Mouse (Mus musculus) 3T3-L1 (cell line): ENCODE results near the gene Fbxo7.

ENCODE experiments used
- DNase-seq: peaks from one replicate; pipeline ENCODE4 v3.0.0-alpha.2; 2015; ENCODE audit warnings: low read depth, low spot score

The Fbxo7 gene

GRCm38 (mm10) chr10:86034007-86034728, 12.4 kb downstream of the Fbxo7 start:
- no peak for DNase-seq

- no peak for DNase-seq
These were observed 21.9 kb downstream of the Fbxo7 start for GRCm38 (mm10) chr10:86043651-86044050.

GRCm38 (mm10) chr10:86044066-86044465, 22.3 kb downstream of the Fbxo7 start:
- DNase-seq: no peak

DNA sequence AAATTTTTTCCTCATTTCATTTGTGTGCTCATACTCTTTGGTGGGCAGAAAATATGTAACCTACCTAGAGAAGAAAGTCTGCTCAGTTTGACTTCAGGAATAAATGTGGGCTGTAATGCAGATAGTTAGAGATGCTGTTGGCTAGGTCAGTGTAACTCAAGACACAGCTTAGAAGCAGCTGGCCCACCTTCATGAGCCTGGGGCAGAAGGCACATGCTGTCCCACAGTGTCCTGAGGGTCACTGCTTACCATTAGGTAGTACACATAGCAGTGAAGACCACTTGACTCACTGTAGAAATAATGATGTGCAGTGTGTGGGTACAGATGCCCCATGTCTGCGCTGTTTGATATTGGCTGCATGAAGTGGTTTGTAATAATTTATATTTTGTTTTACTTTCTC, 24.6 kb downstream of the Fbxo7 start:
- DNase-seq: no peak

GRCm38 (mm10) chr10:86047786-86048185, 26.0 kb downstream of the Fbxo7 start:
- no peak for DNase-seq

DNA sequence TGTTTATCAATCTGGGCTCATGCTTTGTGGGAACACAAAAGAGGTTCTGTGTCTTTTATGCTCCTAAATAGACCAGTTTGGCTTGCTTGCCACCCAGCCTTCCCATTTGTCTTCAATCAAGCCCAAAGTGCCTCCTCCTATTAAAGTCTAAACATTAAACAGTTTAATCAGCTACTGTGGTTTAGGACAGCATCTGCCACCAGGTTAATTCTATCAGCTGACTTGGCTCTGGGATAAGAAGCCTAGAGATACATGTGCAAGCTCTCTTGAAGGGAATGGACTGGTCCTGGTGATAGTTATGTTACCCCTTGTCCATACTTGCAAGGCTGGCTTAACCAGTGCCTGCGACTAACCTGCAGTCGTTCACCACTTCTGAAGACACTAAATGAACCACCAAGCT, 28.8 kb downstream of the Fbxo7 start:
- DNase-seq: no peak

- DNase-seq: no peak
These were observed 31.2 kb downstream of the Fbxo7 start for GRCm38 (mm10) chr10:86052818-86053522.

GRCm38 (mm10) chr10:86056297-86056903, 34.6 kb downstream of the Fbxo7 start:
- DNase-seq: no peak

- no peak for DNase-seq
These were observed 35.5 kb downstream of the Fbxo7 start for GRCm38 (mm10) chr10:86057286-86057685.

- DNase-seq: no peak
These were observed 35.9 kb downstream of the Fbxo7 start for GRCm38 (mm10) chr10:86057712-86058111.

DNA sequence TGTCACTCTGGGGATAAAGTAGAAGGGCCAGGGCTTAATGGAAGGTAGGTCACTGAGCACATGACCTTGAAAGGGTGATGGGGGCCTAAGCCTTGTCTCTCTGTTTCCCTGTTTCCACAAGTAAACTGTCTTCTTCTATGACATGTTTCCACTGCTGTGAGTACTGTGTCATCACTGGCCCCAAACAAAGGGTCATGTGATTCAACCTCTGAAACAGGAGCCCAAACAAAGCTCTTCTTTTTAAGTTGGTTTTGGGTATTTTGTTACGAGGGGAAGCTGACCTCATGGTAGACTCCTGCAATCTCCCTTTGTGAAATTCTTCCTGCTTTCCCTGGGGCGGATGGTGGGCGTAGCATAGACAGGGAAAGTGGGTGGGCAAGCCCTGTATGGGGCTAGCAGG, 38.5 kb downstream of the Fbxo7 start:
- peak; percentile 19 for DNase-seq

DNA sequence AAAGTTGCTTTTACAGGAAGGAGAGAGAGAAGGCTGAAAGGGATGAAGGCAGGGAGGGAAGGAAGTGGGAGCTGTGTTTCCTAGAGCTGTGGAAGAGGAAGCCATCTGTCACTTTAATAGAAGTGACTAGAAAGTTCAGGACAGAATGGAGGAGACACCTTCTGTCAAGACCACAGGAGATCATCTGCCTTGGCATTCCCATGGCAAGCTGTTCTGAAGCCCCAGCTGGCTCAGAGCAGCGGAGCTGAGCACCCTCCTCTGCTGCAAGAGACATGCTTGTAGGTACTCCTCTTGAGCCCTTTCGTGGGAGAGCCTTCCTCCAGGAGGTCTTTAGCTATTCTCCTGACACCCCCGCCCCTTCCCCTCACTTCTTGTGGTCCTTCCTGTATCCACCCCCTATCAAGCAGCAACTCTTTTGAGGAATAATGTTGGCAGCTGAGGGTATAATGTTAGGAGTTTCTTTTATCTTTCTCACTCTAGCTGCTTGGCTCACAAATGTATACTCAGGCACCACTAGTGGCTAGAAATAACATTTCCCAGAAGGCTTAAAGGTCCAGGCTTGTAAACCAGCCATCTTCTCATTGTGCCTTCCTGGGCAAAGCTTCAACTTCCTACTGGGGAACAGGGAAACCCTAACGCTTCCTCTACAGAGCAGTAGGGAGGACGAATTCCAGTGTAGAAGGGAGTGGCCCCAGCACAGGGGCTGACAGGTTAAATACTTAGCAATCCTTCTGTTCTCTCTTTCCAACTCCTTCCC, 40.7 kb downstream of the Fbxo7 start:
- no peak for DNase-seq

- DNase-seq: no peak
These were observed 41.2 kb downstream of the Fbxo7 start for GRCm38 (mm10) chr10:86063018-86063384.

- DNase-seq: peak; percentile 94
These were observed 43.2 kb downstream of the Fbxo7 start for GRCm38 (mm10) chr10:86064937-86065336.

DNA sequence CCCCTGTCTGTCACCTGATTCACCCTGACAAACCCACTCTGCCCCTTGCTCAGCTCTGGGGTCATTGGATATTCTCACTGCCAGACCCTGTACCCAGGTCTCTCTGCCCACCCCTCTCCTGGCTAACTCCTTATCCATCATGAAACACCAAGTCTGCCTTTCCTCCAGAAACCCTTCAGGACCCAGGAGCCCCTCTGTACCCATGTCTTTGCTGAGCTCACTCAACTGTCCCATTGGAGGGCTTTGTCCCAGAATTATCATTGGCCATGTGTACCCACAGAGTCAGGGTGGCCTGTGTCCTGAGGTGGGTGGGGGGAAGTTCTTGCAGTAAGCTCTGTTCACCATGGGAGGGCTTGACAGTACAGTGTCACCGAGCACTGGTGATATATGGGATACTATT, 43.9 kb downstream of the Fbxo7 start:
- no peak for DNase-seq

DNA sequence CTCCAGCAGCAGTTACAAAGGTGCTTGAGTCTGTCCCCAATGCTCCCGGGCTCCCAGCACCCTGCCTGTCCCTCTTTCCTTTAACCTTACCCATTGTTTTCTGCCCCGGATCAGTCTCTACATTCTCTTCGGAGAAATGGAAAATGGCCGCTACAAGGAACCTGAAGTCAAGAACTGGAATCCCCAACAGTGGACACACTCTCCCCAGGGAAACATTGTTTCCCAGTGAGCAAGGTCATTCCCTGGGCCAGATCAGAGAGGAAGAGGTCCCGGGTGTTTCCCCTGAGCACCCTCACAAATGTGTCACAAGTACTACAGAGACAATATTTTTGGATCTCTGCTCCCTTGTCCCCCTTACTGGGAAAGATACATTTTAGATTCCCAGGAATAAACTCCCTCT, 44.9 kb downstream of the Fbxo7 start:
- DNase-seq: no peak

DNA sequence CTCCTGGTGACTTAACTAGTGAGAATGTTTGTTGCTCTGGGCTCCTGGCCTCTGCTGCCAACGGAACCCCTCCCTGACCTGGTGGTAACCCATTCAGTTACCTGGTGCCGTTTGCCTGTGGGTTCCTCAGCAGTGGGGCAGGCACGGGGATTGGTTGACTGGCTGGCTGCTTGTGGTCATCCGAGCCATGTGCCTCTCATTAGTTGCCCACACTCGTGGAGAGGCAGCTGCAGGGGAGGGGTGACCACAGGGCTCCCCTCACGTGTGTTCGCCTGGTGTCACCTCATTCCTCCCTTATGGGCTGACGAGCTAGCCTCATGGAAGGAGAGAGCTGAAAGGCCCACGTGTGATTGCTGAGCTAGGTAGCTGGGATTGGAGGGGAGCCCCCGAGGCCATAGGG, 46.1 kb downstream of the Fbxo7 start:
- no peak for DNase-seq

- DNase-seq: no peak
These were observed 47.6 kb downstream of the Fbxo7 start for GRCm38 (mm10) chr10:86069341-86069740.

DNA sequence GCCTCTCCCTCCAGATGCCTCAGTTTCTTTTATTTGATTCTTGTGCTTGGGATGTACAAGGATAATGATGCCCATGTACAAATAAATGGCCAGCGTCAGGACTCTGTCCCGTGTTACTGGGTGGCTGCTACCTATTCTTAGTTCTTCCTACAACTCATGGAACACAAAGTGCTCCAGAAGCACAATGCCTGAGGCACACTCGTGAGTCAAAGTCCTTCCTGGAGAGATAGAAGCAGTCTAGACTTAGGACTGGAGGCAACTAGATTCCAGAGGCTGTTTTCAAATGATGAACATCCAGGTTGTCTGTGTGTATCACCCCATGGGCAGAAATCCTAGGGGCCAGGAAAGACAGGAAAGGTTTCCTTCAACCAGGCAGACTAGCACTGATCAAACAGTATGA, 49.0 kb downstream of the Fbxo7 start:
- DNase-seq: no peak

DNA sequence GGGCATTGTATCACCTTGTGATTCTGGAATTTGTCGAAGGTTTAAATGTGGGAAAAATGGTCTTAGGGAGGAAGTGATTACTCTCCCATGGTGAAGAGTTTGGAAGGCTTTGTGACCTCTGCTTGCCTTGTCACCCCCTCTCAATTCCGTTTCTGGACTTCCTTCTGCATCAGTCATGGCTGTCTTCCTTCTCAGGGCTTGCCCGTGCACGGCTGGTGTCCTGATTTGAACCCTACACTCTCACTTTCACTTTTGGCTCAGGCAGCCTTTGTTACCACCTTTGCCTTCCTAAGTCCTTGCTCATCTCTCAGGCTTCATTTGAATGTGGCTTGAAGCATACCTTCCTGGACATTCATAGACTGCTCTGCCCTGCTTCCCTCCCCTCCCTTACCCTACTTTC, 52.4 kb downstream of the Fbxo7 start:
- DNase-seq: peak; percentile 24

- peak; percentile 25 for DNase-seq
These were observed 53.4 kb downstream of the Fbxo7 start for GRCm38 (mm10) chr10:86074971-86075711.

DNA sequence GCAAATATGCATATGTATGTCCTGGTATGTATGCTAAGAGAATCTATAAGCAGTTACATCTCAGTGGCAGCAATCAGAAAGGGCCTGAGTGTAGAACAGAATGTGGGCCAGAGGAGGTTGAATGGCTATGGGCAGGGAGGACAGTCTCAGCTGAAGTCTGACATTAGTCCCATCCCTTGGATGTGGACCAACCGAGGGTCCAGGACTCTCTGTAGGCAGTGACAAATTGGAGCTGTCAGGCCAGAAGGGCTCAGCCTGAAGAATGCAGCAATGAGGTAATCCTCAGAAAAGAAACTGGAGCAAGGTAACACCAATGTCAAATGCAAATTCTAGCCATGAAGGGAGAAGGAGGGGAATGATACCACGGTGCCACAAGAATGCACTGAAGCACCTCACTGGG, 55.5 kb downstream of the Fbxo7 start:
- DNase-seq: no peak
